Mouse (Mus musculus) B cell, adult (primary cell): Measurements from ENCODE around the gene Smc5. TPM values are rescaled to one million over a fixed set of nuclear protein-coding genes. Genes with fewer than 3 reads are reported as not detected.

Experiments used
- total RNA-seq: library from RNA; stranded (reverse); gene quantifications from 4 replicates; pipeline ENCODE4 v1.2.4, GENCODE M21; 2023; ENCODE audit not compliant: inconsistent age

Smc5 gene
- 86.2 to 122 TPM (median 105 TPM) in 4 replicates for total RNA-seq

GRCm38 (mm10) chr19:23273355-23274053, at the start of gene Smc5:
Smc5 (minus strand) TSS chr19:23273897.

Other genes starting within 250 kb of the Smc5 start
- 19.2 to 23.5 TPM (median 20.4 TPM) in 4 replicates for gene Klf9, start 132.7 kb downstream of the Smc5 start, total RNA-seq
- not detected in 4 replicates for gene Mamdc2, start 174.5 kb upstream of the Smc5 start, total RNA-seq